Mouse (Mus musculus): Measurements from ENCODE around the gene Gjd3.

- no peak for TF ChIP-seq CTCF (IDR thresholded peaks at IDR 0.05; ENCODE audit: extremely low read depth, insufficient read depth, insufficient read length, insufficient replicate concordance)
- TF ChIP-seq POLR2A (IDR thresholded peaks at IDR 0.05; ENCODE audit: low read depth, low read length), result no peak
Observed at GRCm38 (mm10) chr11:98995987-98996386, 13.2 kb upstream of the Gjd3 start.

All from spleen, adult 2 months (tissue).